Mouse (Mus musculus) lung, embryonic 14.5 days (tissue): ENCODE data around the gene Ythdf1. TPM values are rescaled to one million over a fixed set of nuclear protein-coding genes. Genes with fewer than 3 reads are reported as not detected.
A peak's percentile ranks its signal among the peaks of the same experiment; 100 is the strongest.

Source experiments
- ATAC-seq: fragments of 200-750 bp; cut with Nextera tagmentation; 2 replicates; pipeline ENCODE4 v1.8.0; 2017; ENCODE audit warnings: mild to moderate bottlenecking, moderate TSS enrichment, moderate library complexity; ENCODE audit not compliant: insufficient read depth
- DNase-seq: peaks from one replicate; pipeline ENCODE4 v3.0.0-alpha.2; 2015
- H3K27ac ChIP-seq: fragments of 300-500 bp; sonication (generic); 2 replicates; pipeline ENCODE4 v1.5.1; 2014; ENCODE audit warnings: low read depth, mild to moderate bottlenecking, moderate library complexity
- H3K27me3 ChIP-seq: fragments of 300-500 bp; sonication (generic); 2 replicates; pipeline ENCODE4 v1.6.1; 2014; ENCODE audit warnings: low read length, control low read depth; ENCODE audit not compliant: insufficient read depth
- H3K36me3 ChIP-seq: fragments of 300-500 bp; sonication (generic); 2 replicates; pipeline ENCODE4 v1.6.1; 2014; ENCODE audit warnings: control low read depth; ENCODE audit not compliant: insufficient read depth
- H3K4me1 ChIP-seq: fragments of 300-500 bp; sonication (generic); 2 replicates; pipeline ENCODE4 v1.6.1; 2014; ENCODE audit warnings: antibody characterized with exemption, control low read depth; ENCODE audit not compliant: insufficient read depth
- H3K4me2 ChIP-seq: fragments of 300-500 bp; sonication (generic); 2 replicates; pipeline ENCODE4 v1.6.1; 2014; ENCODE audit warnings: mild to moderate bottlenecking
- H3K4me3 ChIP-seq: fragments of 300-500 bp; sonication (generic); 2 replicates; pipeline ENCODE4 v1.5.1; 2014; ENCODE audit warnings: low read depth, low read length
- H3K9ac ChIP-seq: fragments of 300-500 bp; sonication (generic); 2 replicates; pipeline ENCODE4 v1.6.1; 2014
- H3K9me3 ChIP-seq: fragments of 300-500 bp; sonication (generic); 2 replicates; pipeline ENCODE4 v1.6.1; 2016; ENCODE audit warnings: low read depth, low read length, control low read depth
- CTCF ChIP-seq: IDR thresholded peaks from 2 replicates; pipeline ENCODE4 v1.5.1; 2016; ENCODE audit warnings: antibody characterized with exemption, low read depth
- WGBS: fragments of 180-500 bp; shearing (Covaris S2); extraction: QIAGEN DNeasy Blood & Tissue Kit; methylation state at CpG from one replicate; pipeline ENCODE4 v1.1.7; 2014; 5-methylcytosine and 5-hydroxymethylcytosine counted together
- polyA plus RNA-seq: library from polyadenylated mRNA; unstranded; fragments of >200 nt; fragmentation: Nextera tagmentation; extraction: Ambion mirVana; gene quantifications from 2 replicates; pipeline ENCODE4 v1.2.1, GENCODE M21; 2014

Ythdf1 gene
- polyA plus RNA-seq, 1 experiment from 2014 or later, result 70.1 TPM

GRCm38 (mm10) chr2:180932418-180932817 lies 11.7 kb upstream of the Ythdf1 start:
- Histone ChIP-seq H3K4me1 (no peaks in the 10 kb centered on the region), H3K4me2 (no peak overlapping the region), H3K9me3 (no peaks in the 10 kb centered on the region), H3K36me3 (peaks cover 25% of the 10 kb centered on the region; the same call in 1 of the 2 replicates), H3K9ac (no peak overlapping the region), H3K4me3 (no peak overlapping the region), H3K27me3 (no peaks in the 10 kb centered on the region), H3K27ac (no peak overlapping the region)
- 63% methylated on average over 1 of the region's 1 CpGs for WGBS
- no peak for ATAC-seq
- TF ChIP-seq CTCF, result no peak
- DNase-seq, result no peak

- no peak for TF ChIP-seq CTCF
- H3K4me3 ChIP-seq, result no peak within 1 kb of the TSS
- no peaks in the 10 kb centered on the region for H3K4me1 ChIP-seq
- H3K4me2 ChIP-seq, result no peak within 1 kb of the TSS
- no peaks in the 10 kb centered on the region for H3K27me3 ChIP-seq
- 63% methylated on average over 4 of the region's 4 CpGs for WGBS
- no peak within 1 kb of the TSS for H3K27ac ChIP-seq
- no peak within 1 kb of the TSS for H3K9ac ChIP-seq
- no peak for DNase-seq
- 0 out of 2 replicates have a peak, but pooled peaks cover 8% of the 10 kb centered on the region for H3K36me3 ChIP-seq
- ATAC-seq, result no peak
- no peaks in the 10 kb centered on the region for H3K9me3 ChIP-seq
Observed at GRCm38 (mm10) chr2:180928723-180929122, 8.0 kb upstream of the Ythdf1 start, which contains the start of gene Birc7. Gene Birc7 (plus strand): TSS chr2:180929023.

- no peak for ATAC-seq
- Histone ChIP-seq H3K4me3 (no peak overlapping the region), H3K36me3 (no peaks in the 10 kb centered on the region), H3K27ac (no peak overlapping the region), H3K9ac (no peak overlapping the region), H3K9me3 (no peaks in the 10 kb centered on the region), H3K4me1 (0 out of 2 replicates have a peak, but pooled peaks cover 4% of the 10 kb centered on the region), H3K4me2 (no peak overlapping the region), H3K27me3 (no peaks in the 10 kb centered on the region)
- DNase-seq, result peak; percentile 90
- TF ChIP-seq CTCF, result peak; percentile 95
- WGBS, result 6% methylated on average over 4 of the region's 4 CpGs
Observed at GRCm38 (mm10) chr2:180925176-180925575, 4.4 kb upstream of the Ythdf1 start.

- TF ChIP-seq CTCF, result no peak
- WGBS, result 87% methylated on average over 6 of the region's 6 CpGs
- Histone ChIP-seq H3K9me3 (no peaks in the 10 kb centered on the region), H3K27me3 (no peaks in the 10 kb centered on the region), H3K9ac (no peak overlapping the region), H3K4me1 (peaks cover 10% of the 10 kb centered on the region), H3K36me3 (peaks cover 13% of the 10 kb centered on the region), H3K27ac (no peak overlapping the region), H3K4me3 (no peak overlapping the region), H3K4me2 (no peak overlapping the region)
- ATAC-seq, result no peak
- no peak for DNase-seq
Observed at GRCm38 (mm10) chr2:180922739-180923138, 2.0 kb upstream of the Ythdf1 start.

GRCm38 (mm10) chr2:180919913-180920809 lies 588 bp downstream of the Ythdf1 start:
- Histone ChIP-seq H3K9me3 (no peaks in the 10 kb centered on the region), H3K4me1 (peaks cover 10% of the 10 kb centered on the region), H3K36me3 (peaks cover 37% of the 10 kb centered on the region), H3K27ac (peak overlapping the region; percentile 46; the same call in 1 of the 2 replicates), H3K9ac (peak overlapping the region; percentile 99), H3K27me3 (no peaks in the 10 kb centered on the region), H3K4me3 (peak overlapping the region; percentile 99), H3K4me2 (peak overlapping the region; percentile 92)
- no peak for TF ChIP-seq CTCF
- peak; percentile 12 for DNase-seq
- WGBS, result under 1% methylated on average over 61 of the region's 61 CpGs
- ATAC-seq, result peak; percentile 65; the same call in 1 of the 2 replicates

GRCm38 (mm10) chr2:180915886-180916433 lies 4.8 kb downstream of the Ythdf1 start:
- no peak for ATAC-seq
- Histone ChIP-seq H3K4me2 (no peak overlapping the region), H3K4me1 (peaks cover 7% of the 10 kb centered on the region), H3K36me3 (peaks cover 77% of the 10 kb centered on the region), H3K9me3 (no peaks in the 10 kb centered on the region), H3K27me3 (no peaks in the 10 kb centered on the region), H3K27ac (no peak overlapping the region), H3K9ac (no peak overlapping the region), H3K4me3 (no peak overlapping the region)
- DNase-seq, result peak; percentile 64
- no peak for TF ChIP-seq CTCF
- 52% methylated on average over 3 of the region's 3 CpGs for WGBS

- peaks cover 91% of the 10 kb centered on the region for H3K36me3 ChIP-seq
- DNase-seq (no peak), ATAC-seq (no peak)
- TF ChIP-seq CTCF, result no peak
- no peak overlapping the region for H3K4me2 ChIP-seq
- H3K27ac ChIP-seq, result no peak overlapping the region
- H3K4me3 ChIP-seq, result no peak overlapping the region
- WGBS, result 86% methylated on average over 12 of the region's 12 CpGs
- no peaks in the 10 kb centered on the region for H3K4me1 ChIP-seq
- H3K27me3 ChIP-seq, result no peaks in the 10 kb centered on the region
- no peaks in the 10 kb centered on the region for H3K9me3 ChIP-seq
- no peak overlapping the region for H3K9ac ChIP-seq
Observed at GRCm38 (mm10) chr2:180910928-180911327, 9.8 kb downstream of the Ythdf1 start.
